Mouse (Mus musculus): ENCODE measurements around the gene Spout1.
"Not testable (repeated sequence)": the region's sequence is repeated elsewhere in the genome, so short reads cannot be mapped to it uniquely, and the experiment has no call there.

The Spout1 gene

GRCm38 (mm10) chr2:30177700-30178675, at the start of gene Spout1:
Gene Spout1 (minus strand): TSS chr2:30178459.
- DNase-seq, result peak; percentile 84 to 86

GRCm38 (mm10) chr2:30216293-30216692, 38.0 kb upstream of the Spout1 start:
- no peak for DNase-seq

- no peak for DNase-seq
Measured at GRCm38 (mm10) chr2:30215493-30215892, 37.2 kb upstream of the Spout1 start.

- DNase-seq, result no peak
Measured at GRCm38 (mm10) chr2:30214745-30215144, 36.5 kb upstream of the Spout1 start.

GRCm38 (mm10) chr2:30212951-30213350, 34.7 kb upstream of the Spout1 start:
- no peak for DNase-seq

- DNase-seq, result no peak
Measured at GRCm38 (mm10) chr2:30212169-30212545, 33.9 kb upstream of the Spout1 start.

GRCm38 (mm10) chr2:30211408-30212168, 33.3 kb upstream of the Spout1 start:
- DNase-seq, result no peak

- DNase-seq, result no peak
Measured at GRCm38 (mm10) chr2:30207886-30208285, 29.6 kb upstream of the Spout1 start.

- no peak for DNase-seq
Measured at GRCm38 (mm10) chr2:30207401-30207800, 29.1 kb upstream of the Spout1 start.

GRCm38 (mm10) chr2:30205629-30206357, 27.5 kb upstream of the Spout1 start, which contains the start of gene Kyat1:
Gene Kyat1 (minus strand): TSS chr2:30205847.
- peak; percentile 82 to 88 for DNase-seq

- no peak for DNase-seq
Measured at GRCm38 (mm10) chr2:30205255-30205628, 27.0 kb upstream of the Spout1 start.

GRCm38 (mm10) chr2:30203439-30203838, 25.2 kb upstream of the Spout1 start:
- DNase-seq, result no peak

- no peak for DNase-seq
Measured at GRCm38 (mm10) chr2:30200388-30200925, 22.2 kb upstream of the Spout1 start.

GRCm38 (mm10) chr2:30199984-30200383, 21.7 kb upstream of the Spout1 start:
- DNase-seq, result no peak

- no peak for DNase-seq
Measured at GRCm38 (mm10) chr2:30198021-30198420, 19.8 kb upstream of the Spout1 start.

GRCm38 (mm10) chr2:30194656-30195055, 16.4 kb upstream of the Spout1 start:
- no peak for DNase-seq

GRCm38 (mm10) chr2:30191790-30192580, 13.7 kb upstream of the Spout1 start:
- DNase-seq, result no peak

- DNase-seq, result no peak
Measured at GRCm38 (mm10) chr2:30185681-30186080, 7.4 kb upstream of the Spout1 start.

GRCm38 (mm10) chr2:30185276-30185675, 7.0 kb upstream of the Spout1 start:
- DNase-seq, result no peak

GRCm38 (mm10) chr2:30183721-30184120, 5.5 kb upstream of the Spout1 start:
- no peak for DNase-seq

- no peak for DNase-seq
Measured at GRCm38 (mm10) chr2:30182424-30182823, 4.2 kb upstream of the Spout1 start.

GRCm38 (mm10) chr2:30178711-30179110, 452 bp upstream of the Spout1 start:
- DNase-seq, result not testable (repeated sequence)

Measured in thymus, adult 18-20 months (tissue).